Mouse (Mus musculus): Measurements from ENCODE around the gene Kdm2a.

- TF ChIP-seq CTCF (IDR thresholded peaks at IDR 0.05), result no peak
- TF ChIP-seq EP300 (IDR thresholded peaks at IDR 0.05), result no peak
Measured at GRCm38 (mm10) chr19:4326881-4327280, 71.2 kb downstream of the Kdm2a start.

Measured in lung, postnatal 0 days (tissue).